Mouse (Mus musculus) ES-E14 (cell line): ENCODE results near the gene Sestd1. TPM values are rescaled to one million over a fixed set of nuclear protein-coding genes. Genes with fewer than 3 reads are reported as not detected.
A peak's percentile ranks its signal among the peaks of the same experiment; 100 is the strongest.

ENCODE experiments used
- DNase-seq: peaks from one replicate; pipeline ENCODE4 v3.0.0-alpha.2; 2013; ENCODE audit warnings: low read depth, low spot score
- H3K27ac ChIP-seq: 2 replicates; pipeline ENCODE4 v1.5.1; 2012; ENCODE audit warnings: low read depth, mild to moderate bottlenecking, low read length, moderate library complexity, mixed read lengths; ENCODE audit not compliant: poor library complexity, insufficient read depth, severe bottlenecking
- H3K36me3 ChIP-seq: 2 replicates; pipeline ENCODE4 v1.6.1; 2012; ENCODE audit warnings: mild to moderate bottlenecking, low read length, moderate library complexity, mixed read lengths; ENCODE audit not compliant: control insufficient read depth, poor library complexity, insufficient read depth, severe bottlenecking
- H3K4me1 ChIP-seq, 2 experiments: fragments of 150-350 bp in 1 of 2; sonication (generic) in 1 of 2; 2 replicates each; pipeline ENCODE4 v1.6.1; 2012; ENCODE audit warnings: low read length in 2 of 2, mild to moderate bottlenecking in 1 of 2, mixed read lengths in 1 of 2; ENCODE audit not compliant: control insufficient read depth in 2 of 2, insufficient read depth in 2 of 2, poor library complexity in 1 of 2
- H3K4me3 ChIP-seq, 2 experiments: fragments of 150-350 bp in 1 of 2; sonication (generic) in 1 of 2; 2 replicates each; pipeline ENCODE4 v1.5.1; 2012; ENCODE audit warnings: low read length in 2 of 2, low read depth in 1 of 2, mild to moderate bottlenecking in 1 of 2, mixed read lengths in 1 of 2; ENCODE audit not compliant: insufficient read depth in 1 of 2, poor library complexity in 1 of 2, severe bottlenecking in 1 of 2
- H3K9ac ChIP-seq: 2 replicates; pipeline ENCODE4 v1.6.1; 2012; ENCODE audit warnings: low read depth, mild to moderate bottlenecking, low read length, mixed read lengths; ENCODE audit not compliant: poor library complexity, insufficient read depth, severe bottlenecking
- H3K9me3 ChIP-seq: fragments of 150-350 bp; sonication (generic); 2 replicates; pipeline ENCODE4 v1.6.1; 2012; ENCODE audit warnings: low read depth, mild to moderate bottlenecking, low read length; ENCODE audit not compliant: control insufficient read depth, insufficient read depth
- CHD2 ChIP-seq: IDR thresholded peaks from 2 replicates; pipeline ENCODE4 v1.6.1; 2014; ENCODE audit warnings: mild to moderate bottlenecking, low read depth, low read length, inconsistent platforms
- HCFC1 ChIP-seq: IDR thresholded peaks from 2 replicates; pipeline ENCODE4 v1.6.1; 2012; ENCODE audit warnings: low read length, inconsistent platforms, borderline replicate concordance; ENCODE audit not compliant: insufficient read depth
- MAFK ChIP-seq: IDR thresholded peaks from 2 replicates; pipeline ENCODE4 v1.6.1; 2014; ENCODE audit warnings: mild to moderate bottlenecking, low read depth, low read length, inconsistent platforms; ENCODE audit not compliant: insufficient read depth
- ZC3H11A ChIP-seq: IDR thresholded peaks from 2 replicates; pipeline ENCODE4 v1.6.1; 2012; ENCODE audit warnings: low read depth, mild to moderate bottlenecking, inconsistent platforms, low read length, borderline replicate concordance
- ZNF384 ChIP-seq: IDR thresholded peaks from 2 replicates; pipeline ENCODE4 v1.6.1; 2012; ENCODE audit warnings: low read depth, low read length, inconsistent platforms
- in situ Hi-C, 2 experiments: fragments of 600-800 bp; cut with MboI; formaldehyde crosslinking; loops; one replicate each; pipeline ENCODE4 v1.15.1; 2025; ENCODE audit warnings: low sequenced_read_pairs in 2 of 2, inconsistent platforms in 1 of 2; ENCODE audit not compliant: unreplicated experiment in 2 of 2
- total RNA-seq: library from RNA; depleted of rRNA; stranded (reverse); fragments of 300-350 nt; gene quantifications from 2 replicates; pipeline ENCODE4 v1.2.3, GENCODE M21; 2012

The Sestd1 gene
- total RNA-seq, 1 experiment = 11.4 TPM

- DNase-seq = no peak
- H3K9me3 ChIP-seq = no peaks in the 10 kb centered on the region
- no peak overlapping the region for H3K9ac ChIP-seq
- TF ChIP-seq CHD2 = no peak
- TF ChIP-seq MAFK = no peak
- TF ChIP-seq ZC3H11A = no peak
- TF ChIP-seq HCFC1 = no peak
- TF ChIP-seq ZNF384 = no peak
- H3K36me3 ChIP-seq = no peaks in the 10 kb centered on the region
- H3K4me3 ChIP-seq = no peak overlapping the region
- no peak overlapping the region for H3K27ac ChIP-seq
- peaks cover 8 to 10% of the 10 kb centered on the region in 2 experiments; a peak in 3 of 4 replicates for H3K4me1 ChIP-seq
- in situ Hi-C loops = no loop called here
These were observed 105.0 kb downstream of the Sestd1 start for GRCm38 (mm10) chr2:77175411-77175810.

GRCm38 (mm10) chr2:77174313-77174712, 106.1 kb downstream of the Sestd1 start:
- in situ Hi-C loops = no loop called here
- Histone ChIP-seq H3K4me3 (no peak overlapping the region), H3K4me1 (peaks cover 10 to 11% of the 10 kb centered on the region in 2 experiments; a peak in 3 of 4 replicates), H3K9me3 (no peaks in the 10 kb centered on the region), H3K27ac (no peak overlapping the region), H3K36me3 (no peaks in the 10 kb centered on the region), H3K9ac (no peak overlapping the region)
- no peak for TF ChIP-seq CHD2
- DNase-seq = no peak

GRCm38 (mm10) chr2:77173821-77174220, 106.6 kb downstream of the Sestd1 start:
- Histone ChIP-seq H3K4me3 (no peak overlapping the region), H3K27ac (no peak overlapping the region), H3K4me1 (peaks cover 10 to 13% of the 10 kb centered on the region in 2 experiments; a peak in 3 of 4 replicates), H3K9ac (no peak overlapping the region), H3K9me3 (no peaks in the 10 kb centered on the region), H3K36me3 (no peaks in the 10 kb centered on the region)
- TF ChIP-seq ZC3H11A (no peak), HCFC1 (no peak), ZNF384 (no peak), CHD2 (no peak), MAFK (no peak)
- no peak for DNase-seq
- in situ Hi-C loops = no loop called here

- in situ Hi-C loops = no loop called here
- Histone ChIP-seq H3K4me3 (no peak overlapping the region), H3K36me3 (no peaks in the 10 kb centered on the region), H3K4me1 (peaks cover 10 to 13% of the 10 kb centered on the region in 2 experiments; a peak in 3 of 4 replicates), H3K9ac (no peak overlapping the region), H3K27ac (no peak overlapping the region), H3K9me3 (no peaks in the 10 kb centered on the region)
- DNase-seq = no peak
- TF ChIP-seq CHD2 = no peak
- no peak for TF ChIP-seq ZC3H11A
- TF ChIP-seq ZNF384 = no peak
- TF ChIP-seq MAFK = no peak
- no peak for TF ChIP-seq HCFC1
These were observed 107.0 kb downstream of the Sestd1 start for GRCm38 (mm10) chr2:77173366-77173765.

- Histone ChIP-seq H3K36me3 (no peaks in the 10 kb centered on the region), H3K4me1 (peaks cover 12 to 14% of the 10 kb centered on the region in 2 experiments), H3K4me3 (peak overlapping the region in 1 of 2 experiments; percentile 53; a peak in 1 of 4 replicates), H3K9me3 (no peaks in the 10 kb centered on the region), H3K9ac (no peak overlapping the region), H3K27ac (no peak overlapping the region)
- TF ChIP-seq ZNF384 (no peak), CHD2 (no peak)
- no peak for DNase-seq
- in situ Hi-C loops = no loop called here
These were observed 108.1 kb downstream of the Sestd1 start for GRCm38 (mm10) chr2:77172241-77172671.
